Mouse (Mus musculus) brain, embryonic 18.5 days (tissue): ENCODE measurements around the gene Ucn2.

ENCODE experiments used
- DNase-seq: peaks from one replicate; pipeline ENCODE4 v3.0.0-alpha.2; 2012; ENCODE audit warnings: low read depth, low spot score

Gene Ucn2

DNA sequence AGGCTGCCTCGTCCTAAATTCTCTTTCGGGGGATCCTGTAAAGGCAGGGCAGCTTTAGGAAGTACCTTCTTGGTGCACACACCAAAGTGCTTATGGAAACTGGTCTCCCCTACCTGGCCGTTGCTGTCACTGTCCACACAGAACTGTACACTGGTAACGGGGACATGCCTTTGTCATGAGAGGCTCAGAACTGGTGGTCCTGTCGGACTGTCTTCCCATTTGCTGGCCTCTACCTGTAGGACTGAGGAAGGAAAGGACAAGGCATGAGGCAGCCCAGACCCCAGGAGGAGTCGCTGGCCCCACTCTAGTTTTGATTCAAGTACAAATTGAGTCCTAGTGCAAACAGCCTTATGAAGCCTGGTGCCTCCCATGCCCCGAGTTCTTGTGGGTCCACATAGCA is 45.2 kb downstream of the Ucn2 start:
- no peak for DNase-seq

DNA sequence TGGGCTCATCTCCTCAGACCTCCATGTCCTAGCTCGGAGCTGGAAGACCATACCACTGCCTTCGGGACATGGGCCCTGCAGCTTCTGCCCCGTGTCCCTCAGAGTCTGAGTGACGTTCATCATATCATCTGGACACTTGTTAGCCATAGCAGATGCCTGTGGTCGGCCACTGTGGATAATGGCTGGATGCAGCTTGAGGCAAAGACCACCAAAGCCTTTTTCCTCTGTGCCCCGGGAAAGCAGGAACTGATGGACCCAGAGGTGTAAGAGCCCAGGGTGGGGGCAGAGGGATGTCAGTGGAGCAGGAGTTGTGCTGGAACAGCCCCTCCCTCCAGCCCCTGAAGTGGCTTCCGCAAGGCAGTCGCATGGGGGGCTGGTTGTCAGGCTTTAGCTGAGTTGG is 45.9 kb downstream of the Ucn2 start:
- DNase-seq: no peak

DNA sequence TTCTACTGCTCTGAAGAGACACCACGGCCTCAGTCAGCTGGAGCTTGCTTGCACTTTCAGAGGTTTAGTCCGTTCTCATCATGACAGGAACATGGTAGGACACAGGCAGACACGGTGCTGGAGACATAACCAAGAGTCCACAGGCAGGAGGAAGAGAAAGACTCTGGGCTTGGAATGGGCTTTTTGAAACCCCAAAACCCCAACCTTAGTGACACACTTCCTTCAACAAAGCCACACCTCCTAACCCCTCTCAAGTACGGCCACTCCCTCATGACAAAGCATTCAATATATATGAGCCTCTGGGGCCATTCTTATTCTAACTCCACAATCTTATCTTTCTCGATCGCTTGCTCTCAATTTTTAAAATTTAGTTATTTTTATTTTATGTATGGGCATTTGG is 46.6 kb downstream of the Ucn2 start:
- DNase-seq: no peak
